Mouse (Mus musculus): ENCODE measurements around the gene Vars2. TPM values are rescaled to one million over a fixed set of nuclear protein-coding genes. Genes with fewer than 3 reads are reported as not detected.

Vars2 gene
- total RNA-seq, 2 experiments from 2014 or later, result 33.2 to 42.6 TPM

GRCm38 (mm10) chr17:35665957-35666515, 1.4 kb downstream of the Vars2 start:
- Histone ChIP-seq H3K27ac (no peak overlapping the region), H3K4me3 (0 out of 2 replicates have a peak overlapping the region, but pooled peaks have one; percentile 9)
- TF ChIP-seq CTCF (IDR thresholded peaks at IDR 0.05), result peak; percentile 61
- DNase-seq (ENCODE audit: extremely low spot score in 1 of 2, low spot score in 2 of 2), result peak; percentile 37 to 40
- intact Hi-C loops (cut with DNase I), result loop anchor here (1.0 to 5.0 kb wide), 2 partner anchors 61 to 82 kb away; no protein-coding TSS in a partner anchor

DNA sequence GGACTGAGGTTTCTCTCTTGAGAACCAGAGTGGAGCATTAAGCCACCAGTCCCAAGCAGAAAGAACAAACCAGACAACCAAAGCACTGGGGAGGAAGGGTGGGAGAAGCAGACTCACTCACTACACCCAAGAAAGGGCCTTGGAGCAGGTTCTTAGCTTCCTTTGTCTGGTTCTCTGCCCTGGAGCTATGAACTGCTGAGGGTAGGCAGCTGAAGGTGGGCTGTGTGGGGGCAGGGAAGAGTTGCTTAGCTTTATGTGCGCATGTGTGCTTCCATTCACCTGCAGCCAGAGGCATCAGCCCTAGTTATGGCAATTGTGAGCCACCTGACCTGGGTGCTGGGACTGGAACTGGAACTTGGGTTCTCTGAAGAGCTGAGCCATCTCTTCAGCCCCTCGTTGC, 14.3 kb downstream of the Vars2 start:
- Histone ChIP-seq H3K27ac (no peak overlapping the region), H3K4me3 (no peak overlapping the region)
- DNase-seq (ENCODE audit: extremely low spot score in 1 of 2, low spot score in 2 of 2), result no peak
- TF ChIP-seq CTCF (IDR thresholded peaks at IDR 0.05), result no peak
- intact Hi-C loops (cut with DNase I), result no loop called here

DNA sequence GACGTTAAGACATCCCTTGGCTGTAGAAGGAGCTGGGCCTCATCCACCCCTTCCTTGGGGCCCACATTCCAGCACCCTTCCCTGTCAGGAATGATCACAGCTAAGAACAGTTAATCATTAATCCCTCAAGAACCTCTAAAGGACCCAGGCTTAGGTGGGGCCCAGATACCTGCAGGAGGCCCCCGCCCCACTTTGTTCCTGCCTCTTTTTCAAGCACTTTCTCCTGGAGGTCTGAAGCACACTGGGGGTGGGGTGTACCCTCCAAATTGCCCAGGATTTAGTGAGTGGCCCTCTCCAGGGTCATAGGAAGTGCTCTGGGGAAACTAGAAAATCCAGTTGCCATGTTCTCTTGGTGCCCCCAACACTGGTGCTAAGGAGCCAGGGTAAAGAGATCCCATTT, 18.0 kb downstream of the Vars2 start:
- Histone ChIP-seq H3K4me3 (no peak overlapping the region), H3K27ac (no peak overlapping the region)
- no peak for TF ChIP-seq CTCF (IDR thresholded peaks at IDR 0.05)
- no peak for DNase-seq (ENCODE audit: extremely low spot score in 1 of 2, low spot score in 2 of 2)
- intact Hi-C loops (cut with DNase I), result no loop called here

- intact Hi-C loops (cut with DNase I), result no loop called here
- no peak for DNase-seq (ENCODE audit: extremely low spot score in 1 of 2, low spot score in 2 of 2)
Observed at GRCm38 (mm10) chr17:35643609-35644236, 23.7 kb downstream of the Vars2 start, which contains the start of gene Mucl3. Gene Mucl3 (minus strand): TSS chr17:35643695.

DNA sequence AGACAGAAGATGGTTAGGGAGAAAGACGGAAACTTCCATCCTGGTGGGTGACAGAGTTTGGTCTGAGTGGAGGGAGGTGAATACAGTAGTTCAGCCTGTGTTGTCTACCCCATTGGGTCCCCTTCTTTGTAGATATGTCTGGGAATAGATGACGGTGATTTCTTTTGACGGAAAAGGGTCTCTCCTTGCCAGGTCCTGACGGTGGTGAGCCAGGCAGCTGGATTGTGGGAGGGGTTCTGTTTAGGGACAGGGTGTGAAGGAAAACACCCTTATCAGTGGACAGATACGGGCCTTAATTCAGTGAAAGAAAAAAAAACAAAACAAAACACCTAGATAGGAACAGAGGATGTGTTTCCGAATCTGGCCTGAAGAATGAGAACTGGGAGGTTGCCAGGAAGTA, 28.0 kb downstream of the Vars2 start:
- H3K4me3 ChIP-seq, result no peak overlapping the region
- no peak for TF ChIP-seq CTCF (IDR thresholded peaks at IDR 0.05)
- no peak overlapping the region for H3K27ac ChIP-seq
- no peak for DNase-seq (ENCODE audit: extremely low spot score in 1 of 2, low spot score in 2 of 2)
- intact Hi-C loops (cut with DNase I), result no loop called here

More at GRCm38 (mm10) chr17:35643609-35644236, 23.7 kb downstream of the Vars2 start, which contains the start of gene Mucl3:
- H3K4me3 ChIP-seq, result no peak within 1 kb of the TSS
- no peak for TF ChIP-seq CTCF (IDR thresholded peaks at IDR 0.05)
- H3K27ac ChIP-seq, result no peak within 1 kb of the TSS

DNA sequence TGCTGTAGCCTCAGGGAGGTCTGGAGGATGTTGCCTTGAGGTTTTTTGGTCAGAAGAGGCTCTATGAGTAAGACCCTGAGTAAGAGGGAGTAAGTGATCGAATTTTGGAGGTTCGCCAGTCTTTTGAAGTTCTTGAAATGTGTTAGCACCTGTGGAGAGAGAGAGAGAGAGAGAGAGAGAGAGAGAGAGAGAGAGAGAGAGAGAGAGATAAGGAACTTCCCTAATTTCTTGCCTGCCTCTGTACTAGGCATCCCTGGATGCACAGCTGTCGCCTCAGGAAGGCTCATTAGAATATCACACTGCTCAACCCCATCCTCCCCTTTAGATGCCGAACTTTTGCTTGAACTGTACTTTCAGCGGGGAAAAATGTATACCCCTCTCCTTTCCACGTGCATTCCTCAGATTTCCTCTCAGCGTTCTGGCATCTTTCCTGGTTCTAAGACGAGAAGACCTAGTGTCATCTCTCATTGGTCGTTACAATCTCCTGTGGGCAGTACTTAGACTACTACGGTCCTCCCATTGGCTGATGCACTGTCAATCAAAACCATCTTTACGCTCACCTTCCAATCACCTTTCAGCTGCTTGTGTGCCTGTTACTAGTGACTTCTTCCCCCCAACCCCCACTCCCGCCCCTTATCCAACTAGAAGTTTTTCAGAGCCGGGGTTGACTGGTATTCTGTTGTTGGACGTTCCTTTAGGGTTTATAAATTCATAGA, 28.8 kb downstream of the Vars2 start:
- DNase-seq (ENCODE audit: extremely low spot score in 1 of 2, low spot score in 2 of 2), result peak in 1 of 2 experiments; percentile 36
- Histone ChIP-seq H3K27ac (no peak overlapping the region), H3K4me3 (no peak overlapping the region)
- no peak for TF ChIP-seq CTCF (IDR thresholded peaks at IDR 0.05)
- intact Hi-C loops (cut with DNase I), result no loop called here

GRCm38 (mm10) chr17:35636363-35636762, 31.0 kb downstream of the Vars2 start:
- Histone ChIP-seq H3K4me3 (no peak overlapping the region), H3K27ac (peak overlapping the region; percentile 72)
- TF ChIP-seq CTCF (IDR thresholded peaks at IDR 0.05), result no peak
- intact Hi-C loops (cut with DNase I), result no loop called here
- peak in 1 of 2 experiments; percentile 37 for DNase-seq (ENCODE audit: extremely low spot score in 1 of 2, low spot score in 2 of 2)

DNA sequence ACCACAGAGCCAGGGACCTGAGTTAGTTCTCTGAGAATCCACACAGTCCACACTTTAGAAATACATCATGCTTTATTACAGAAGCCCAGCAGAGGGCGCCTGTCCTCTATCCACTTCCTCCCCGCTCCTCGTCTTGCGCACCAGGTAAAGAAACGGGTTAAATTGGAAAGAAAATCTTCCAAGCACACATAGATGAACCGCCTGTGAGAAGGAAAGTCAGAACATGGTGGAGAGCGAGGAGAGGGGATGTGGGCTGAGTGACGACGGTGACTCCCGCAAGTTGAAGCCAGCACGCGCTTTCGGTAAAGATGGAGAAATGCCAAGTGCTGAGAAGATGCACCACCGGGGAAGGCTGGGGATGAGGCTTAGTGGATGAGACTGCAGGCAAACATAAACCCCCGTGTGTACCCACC, 31.7 kb downstream of the Vars2 start:
- peak; percentile 90 for TF ChIP-seq CTCF (IDR thresholded peaks at IDR 0.05)
- peak; percentile 75 to 77 for DNase-seq (ENCODE audit: extremely low spot score in 1 of 2, low spot score in 2 of 2)
- intact Hi-C loops (cut with DNase I), result loop anchor here (1.0 to 2.0 kb wide), 3 partner anchors 32 to 89 kb away; partner anchors contain the start of gene Vars2
- Histone ChIP-seq H3K27ac (peak overlapping the region; percentile 72), H3K4me3 (peak overlapping the region; percentile 45)

DNA sequence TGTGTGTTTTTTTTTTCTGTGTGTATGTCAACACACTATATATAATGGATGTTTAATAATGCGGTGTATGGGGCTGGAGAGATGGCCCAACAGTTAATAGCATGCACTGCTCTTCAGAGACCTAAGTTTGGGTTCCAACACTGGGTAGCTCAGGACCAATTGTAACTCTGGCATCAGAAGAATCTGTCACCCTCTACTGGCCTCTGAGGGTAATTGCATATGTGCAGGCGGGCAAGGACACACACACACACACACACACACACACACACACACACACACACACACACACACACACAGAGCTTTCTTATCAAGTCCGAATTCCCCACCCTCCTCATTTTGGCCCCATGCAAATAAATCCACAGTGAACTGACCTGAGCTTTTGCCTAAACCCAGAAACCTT, 32.2 kb downstream of the Vars2 start:
- Histone ChIP-seq H3K27ac (peak overlapping the region; percentile 90), H3K4me3 (no peak overlapping the region; the same call in 1 of the 2 replicates)
- DNase-seq (ENCODE audit: extremely low spot score in 1 of 2, low spot score in 2 of 2), result no peak
- intact Hi-C loops (cut with DNase I), result loop anchor here (1.0 to 2.0 kb wide), 3 partner anchors 32 to 90 kb away; partner anchors contain the start of gene Vars2
- no peak for TF ChIP-seq CTCF (IDR thresholded peaks at IDR 0.05)

DNA sequence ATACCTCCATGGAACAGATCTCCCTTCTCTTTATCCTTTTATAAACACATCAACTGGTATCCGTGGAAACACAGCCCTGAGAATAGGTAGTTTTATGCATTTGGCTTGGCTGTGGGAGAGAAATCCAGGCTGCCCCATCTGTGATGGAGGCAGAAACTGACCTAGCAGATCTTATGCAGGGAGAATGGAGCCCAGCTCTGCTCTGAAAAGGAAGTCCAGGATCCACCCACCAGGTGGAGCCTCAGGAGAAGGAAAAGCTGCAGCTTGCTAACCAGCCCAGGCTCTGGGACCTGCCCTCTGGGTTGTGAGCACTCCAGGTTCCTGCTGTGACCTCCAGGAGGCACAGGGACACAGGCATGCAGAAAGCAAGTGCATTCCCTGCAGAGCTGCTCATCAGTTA, 33.4 kb downstream of the Vars2 start:
- peak; percentile 53 to 67 for DNase-seq (ENCODE audit: extremely low spot score in 1 of 2, low spot score in 2 of 2)
- peak overlapping the region; percentile 90 for H3K27ac ChIP-seq
- H3K4me3 ChIP-seq, result no peak overlapping the region
- intact Hi-C loops (cut with DNase I), result loop anchor here (2.0 kb wide), 2 partner anchors 43 to 91 kb away; no protein-coding TSS in a partner anchor
- TF ChIP-seq CTCF (IDR thresholded peaks at IDR 0.05), result peak; percentile 55

DNA sequence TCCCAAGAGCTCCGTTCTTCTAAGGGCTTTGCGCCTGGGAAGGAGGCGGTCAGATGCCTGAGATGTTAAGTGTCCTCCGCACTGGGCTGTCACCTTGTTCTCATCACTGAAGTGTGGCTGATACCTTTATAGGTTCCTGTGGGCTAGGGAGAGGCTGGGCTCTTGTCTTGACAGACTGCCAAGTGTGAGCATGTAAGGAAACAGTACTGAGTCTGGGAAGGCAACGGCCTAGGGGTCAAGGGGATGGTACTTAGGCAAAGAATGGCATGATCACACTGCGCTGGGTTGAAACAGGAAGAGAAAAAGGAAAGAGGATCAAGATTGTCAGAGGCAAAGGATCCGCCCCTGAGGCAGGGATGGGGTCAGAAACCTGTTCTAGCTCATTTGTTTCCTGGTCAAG, 40.9 kb downstream of the Vars2 start, which contains the start of gene Gm9573:
Gene Gm9573 (minus strand): TSS at position 101 of the 400 bp plus-strand sequence.
- intact Hi-C loops (cut with DNase I), result no loop called here
- TF ChIP-seq CTCF (IDR thresholded peaks at IDR 0.05), result no peak
- H3K27ac ChIP-seq, result no peak within 1 kb of the TSS
- H3K4me3 ChIP-seq, result no peak within 1 kb of the TSS
- no peak for DNase-seq (ENCODE audit: extremely low spot score in 1 of 2, low spot score in 2 of 2)

GRCm38 (mm10) chr17:35617127-35617526, 50.3 kb downstream of the Vars2 start:
- no peak for DNase-seq (ENCODE audit: extremely low spot score in 1 of 2, low spot score in 2 of 2)
- no peak overlapping the region for H3K27ac ChIP-seq
- TF ChIP-seq CTCF (IDR thresholded peaks at IDR 0.05), result no peak

More at GRCm38 (mm10) chr17:35617127-35617526, 50.3 kb downstream of the Vars2 start:
- H3K4me3 ChIP-seq, result no peak overlapping the region
- intact Hi-C loops (cut with DNase I), result no loop called here

Other genes starting within 250 kb of the Vars2 start
- under 1 TPM in 1 of 2 experiments, not detected in 1; 0.59 TPM for gene H2-Q6, start 242.7 kb downstream of the Vars2 start, total RNA-seq (2021)
- under 1 TPM; 0.47 to 0.57 TPM for gene H2-Q7, start 228.4 kb downstream of the Vars2 start, total RNA-seq (2021)
- gene H2-Q10, start 197.5 kb downstream of the Vars2 start, total RNA-seq (2021), result under 1 TPM; 0.43 to 0.75 TPM
- gene Pou5f1, start 161.6 kb downstream of the Vars2 start, total RNA-seq (2021), result under 1 TPM in 1 of 2 experiments, not detected in 1; 0.25 TPM
- 10 to 100 TPM; 10.7 to 11.4 TPM for gene Tcf19, start 150.8 kb downstream of the Vars2 start, total RNA-seq (2021)
- gene Cchcr1, start 150.5 kb downstream of the Vars2 start, total RNA-seq (2021), result 10 to 100 TPM; 14.5 to 17.1 TPM
- gene Psors1c2, start 134.4 kb downstream of the Vars2 start, total RNA-seq (2021), result 1 to 10 TPM; 1.3 TPM
- gene Cdsn, start 115.5 kb downstream of the Vars2 start, total RNA-seq (2021), result 1 to 10 TPM in 1 of 2 experiments, under 1 TPM in 1; 0.87 to 1.5 TPM
- not detected for gene 2300002M23Rik, start 100.1 kb downstream of the Vars2 start, total RNA-seq (2021)
- not detected for gene Sfta2, start 66.0 kb downstream of the Vars2 start, total RNA-seq (2021)
- not detected for gene Gm9573, start 41.0 kb downstream of the Vars2 start, total RNA-seq (2021)
- gene Mucl3, start 23.9 kb downstream of the Vars2 start, total RNA-seq (2021), result not detected
- gene Gtf2h4, start 6.1 kb upstream of the Vars2 start, total RNA-seq (2021), result 10 to 100 TPM; 34.5 to 35.9 TPM
- gene Ddr1, start 37.0 kb upstream of the Vars2 start, total RNA-seq (2021), result 10 to 100 TPM; 47.2 to 47.8 TPM
- gene Ier3, start 154.1 kb upstream of the Vars2 start, total RNA-seq (2021), result 10 to 100 TPM; 14.7 to 17.5 TPM
- 100 to 1,000 TPM; 137 to 144 TPM for gene Flot1, start 155.6 kb upstream of the Vars2 start, total RNA-seq (2021)
- 100 to 1,000 TPM; 417 to 433 TPM for gene Tubb5, start 170.7 kb upstream of the Vars2 start, total RNA-seq (2021)
- gene Mdc1, start 173.9 kb upstream of the Vars2 start, total RNA-seq (2021), result 10 to 100 TPM; 14.6 to 17.8 TPM
- gene Nrm, start 193.7 kb upstream of the Vars2 start, total RNA-seq (2021), result 1 to 10 TPM; 2.1 to 4.1 TPM
- 10 to 100 TPM in 1 of 2 experiments, 1 to 10 TPM in 1; 8.5 to 10.8 TPM for gene Ppp1r18, start 198.0 kb upstream of the Vars2 start, total RNA-seq (2021)
- 10 to 100 TPM; 30.0 to 39.7 TPM for gene Dhx16, start 212.2 kb upstream of the Vars2 start, total RNA-seq (2021)
- 10 to 100 TPM; 58.9 to 59.3 TPM for gene 2310061I04Rik, start 229.8 kb upstream of the Vars2 start, total RNA-seq (2021)
- 10 to 100 TPM; 51.8 to 63.6 TPM for gene Atat1, start 242.5 kb upstream of the Vars2 start, total RNA-seq (2021)
- gene Mrps18b, start 248.8 kb upstream of the Vars2 start, total RNA-seq (2021), result 10 to 100 TPM; 38.0 to 44.3 TPM
- 10 to 100 TPM; 68.8 to 70.6 TPM for gene Ppp1r10, start 248.8 kb upstream of the Vars2 start, total RNA-seq (2021)

Data from left cerebral cortex, adult 2 months (tissue).